Mouse (Mus musculus): ENCODE results near the gene Cenpk. TPM values are rescaled to one million over a fixed set of nuclear protein-coding genes. Genes with fewer than 3 reads are reported as not detected.
"Not testable (repeated sequence)": the region's sequence is repeated elsewhere in the genome, so short reads cannot be mapped to it uniquely, and the experiment has no call there.

The Cenpk gene
- 1 to 10 TPM; 6.7 to 7.7 TPM for total RNA-seq (2021)
- long read RNA-seq, experiment 1, partial matches to known transcripts: 2 of 10 reads
- long read RNA-seq, experiment 1, other reads (novel, unspliced or antisense): 6 of 10 reads
- long read RNA-seq, experiment 2, partial matches to known transcripts: 0 of 7 reads
- long read RNA-seq, experiment 2, other reads (novel, unspliced or antisense): 7 of 7 reads

DNA sequence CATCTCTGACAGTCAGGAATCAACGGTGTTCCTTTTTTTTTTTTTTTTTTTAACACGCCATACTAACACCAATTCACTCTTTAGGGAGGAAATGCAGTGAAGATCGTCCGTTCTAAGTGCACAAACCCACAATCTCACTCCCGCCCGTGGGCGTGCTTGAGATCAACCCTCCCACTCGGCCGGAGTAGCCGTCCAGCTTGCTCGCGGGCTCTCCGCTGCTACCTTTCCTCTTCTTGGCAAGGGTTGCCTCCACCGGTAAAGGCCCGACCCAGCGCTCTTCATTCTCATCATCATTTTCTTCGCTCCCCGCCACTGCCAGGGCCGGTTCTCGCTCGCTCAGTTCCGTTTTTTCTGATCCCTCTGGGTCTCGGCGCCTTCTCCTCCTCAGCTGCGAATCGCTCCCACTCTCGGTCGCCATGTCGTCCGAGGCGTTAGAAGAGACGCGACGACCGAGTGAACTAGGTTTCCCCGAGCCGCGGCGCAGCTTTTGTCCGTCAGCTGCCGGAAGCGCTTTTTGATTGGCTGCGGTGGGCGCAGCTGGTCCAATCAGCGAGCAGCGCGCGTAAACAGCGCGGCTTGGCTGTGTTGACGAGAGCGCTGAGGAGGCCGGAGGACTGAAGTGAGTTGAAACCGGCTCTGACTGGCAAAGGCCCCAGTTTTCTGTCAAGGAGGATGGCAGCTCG, at the start of gene Cenpk, which contains the start of gene Ppwd1:
Cenpk (plus strand) TSS at position 228 of the 683 bp plus-strand sequence.
Ppwd1 (minus strand) TSS at position 460 of the 683 bp plus-strand sequence.
- peak; percentile 97 for DNase-seq

DNA sequence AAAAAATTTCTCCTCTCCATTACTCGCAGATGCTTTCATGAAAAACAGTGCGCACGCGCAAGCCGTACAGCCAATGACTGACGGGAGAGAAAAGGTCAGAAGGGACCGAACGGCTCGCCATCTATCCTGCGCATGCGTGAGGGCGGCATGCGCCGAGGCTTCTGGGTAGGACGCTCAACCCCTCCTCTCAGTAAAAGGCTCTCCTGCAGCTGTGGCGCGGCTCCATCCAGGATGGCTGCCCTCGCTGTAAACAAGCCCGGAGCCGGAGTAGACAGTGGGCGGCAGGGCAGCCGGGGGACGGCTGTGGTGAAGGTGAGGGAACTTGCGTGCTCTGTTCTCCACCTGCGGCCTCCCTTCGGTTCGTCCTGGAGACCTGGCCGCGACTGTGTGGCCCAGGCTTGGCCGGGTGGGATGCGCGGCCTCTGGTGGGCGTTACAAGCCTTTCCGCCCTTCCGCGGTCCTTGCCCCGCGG, 49.7 kb upstream of the Cenpk start, which contains the start of gene Trim23:
Trim23 (plus strand) TSS at position 148 of the 472 bp plus-strand sequence.
- peak; percentile 96 for DNase-seq

DNA sequence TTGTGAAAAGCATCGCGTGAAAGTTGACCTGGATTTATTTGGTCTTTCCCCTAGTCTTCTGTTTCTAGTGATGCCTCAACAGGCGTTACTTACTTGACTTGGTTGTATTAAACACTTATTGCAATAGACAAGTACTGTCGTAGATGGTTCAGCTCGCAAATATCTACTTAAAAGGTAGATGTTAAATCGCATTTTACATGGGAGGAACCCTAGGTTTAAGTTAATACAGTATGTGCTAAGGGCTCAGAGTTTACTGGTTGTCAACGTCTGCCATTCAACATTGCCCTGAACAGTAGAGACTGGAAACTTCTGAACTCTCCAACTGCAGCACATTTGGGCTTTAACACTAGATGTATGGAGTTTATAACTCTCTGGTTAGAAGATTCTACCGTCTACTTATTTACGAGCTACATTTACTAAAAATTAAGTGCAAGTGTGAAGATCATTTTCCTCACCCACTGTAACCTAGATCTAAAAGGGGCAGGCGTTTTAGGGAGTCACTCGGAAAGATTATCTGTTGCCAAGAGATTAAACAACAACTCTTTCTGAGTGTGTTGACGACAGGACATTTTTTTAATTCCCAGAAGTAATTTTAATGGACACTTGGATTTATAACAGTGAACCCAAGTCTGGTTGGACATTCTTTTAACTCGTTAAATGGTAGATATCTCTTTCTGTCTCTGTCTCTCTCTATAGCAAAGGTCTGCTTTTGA, 49.1 kb upstream of the Cenpk start:
- no peak for DNase-seq

DNA sequence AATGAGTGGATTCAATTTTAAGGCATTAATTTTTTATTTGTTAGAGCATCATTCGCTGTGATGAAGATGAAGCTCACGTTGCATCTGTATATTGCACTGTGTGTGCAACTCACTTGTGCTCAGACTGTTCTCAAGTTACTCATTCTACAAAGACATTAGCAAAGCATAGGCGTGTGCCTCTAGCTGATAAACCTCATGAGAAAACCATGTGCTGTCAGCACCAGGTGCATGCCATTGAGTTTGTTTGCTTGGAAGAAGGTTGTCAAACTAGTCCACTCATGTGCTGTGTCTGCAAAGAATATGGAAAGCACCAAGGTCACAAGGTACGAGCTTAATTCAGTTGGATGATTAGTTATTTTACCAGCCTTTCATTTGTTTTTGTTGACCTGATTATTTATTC, 41.1 kb upstream of the Cenpk start:
- no peak for DNase-seq

DNA sequence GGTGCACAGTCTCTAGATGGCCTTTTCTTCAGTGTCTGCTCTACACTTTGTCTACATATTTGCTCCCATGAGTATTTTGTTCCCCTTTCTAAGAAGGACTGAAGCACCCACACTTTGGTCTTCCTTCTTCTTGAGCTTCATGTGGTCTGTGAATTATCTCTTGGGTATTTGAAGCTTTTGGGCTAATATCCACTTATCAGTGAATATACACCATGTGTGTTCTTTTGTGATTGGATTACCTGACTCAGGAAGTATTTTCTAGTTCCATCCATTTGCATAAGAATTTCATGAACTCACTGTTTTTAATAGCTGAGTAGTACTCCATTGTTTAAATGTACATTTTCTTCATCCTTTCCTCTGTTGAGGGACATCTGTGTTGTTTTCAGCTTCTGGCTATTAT, 32.5 kb upstream of the Cenpk start:
- DNase-seq: not testable (repeated sequence)

DNA sequence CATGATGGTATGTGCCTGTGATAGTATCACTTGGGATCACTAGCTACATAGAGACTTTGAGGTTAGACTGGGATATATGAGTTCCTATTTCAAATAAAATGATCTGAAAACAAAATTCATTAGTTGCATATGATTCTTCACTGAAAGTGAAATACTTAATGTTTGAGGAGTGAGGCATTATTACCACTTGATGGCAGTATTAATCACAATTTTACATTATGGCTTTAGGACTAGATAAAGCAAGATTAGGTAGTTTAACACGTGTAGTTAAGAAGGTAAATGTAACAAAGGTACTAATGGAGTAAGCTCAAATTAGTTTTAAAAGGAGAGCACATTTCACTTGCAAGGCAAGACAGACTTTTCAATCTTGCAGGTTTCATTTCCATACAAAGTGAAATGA, 24.1 kb upstream of the Cenpk start:
- DNase-seq: no peak

DNA sequence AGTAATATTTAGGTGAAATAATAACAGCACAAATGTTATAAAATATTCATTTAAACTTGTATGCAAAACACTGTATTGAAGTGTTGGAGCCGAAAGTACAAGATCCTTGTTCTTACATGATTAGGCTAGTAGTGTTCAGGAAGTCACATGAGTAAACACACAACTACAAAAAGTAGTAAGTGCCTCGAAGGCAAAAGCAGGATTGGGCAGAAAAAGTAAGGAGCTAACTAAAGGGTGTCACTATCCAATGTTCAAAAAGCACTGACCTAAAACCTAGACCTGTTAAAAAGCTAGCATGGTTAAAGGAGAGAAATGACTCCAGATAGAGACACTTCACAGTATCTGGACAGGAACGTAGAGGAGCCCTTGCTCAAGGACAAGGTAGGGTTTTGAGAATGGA, 933 bp upstream of the Cenpk start:
- DNase-seq: no peak

DNA sequence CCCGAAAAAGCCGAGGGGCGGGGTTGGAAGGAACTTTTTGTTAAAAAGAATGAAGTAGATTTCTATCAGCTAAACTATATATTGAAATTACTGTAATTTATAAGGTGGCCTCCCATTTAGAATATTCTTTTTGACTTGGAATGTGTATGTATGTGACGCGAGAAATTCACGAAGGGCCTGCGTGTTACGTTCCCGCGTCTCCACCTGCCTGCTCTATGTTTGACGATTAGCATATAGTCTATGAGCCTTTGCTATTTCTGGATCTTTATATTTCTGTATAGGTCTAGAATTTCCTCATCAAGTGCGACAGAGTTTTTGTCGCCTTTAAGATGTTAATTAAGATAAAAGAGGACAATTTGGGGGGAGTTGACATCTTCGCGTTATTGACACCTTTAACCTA, 770 bp downstream of the Cenpk start:
- DNase-seq: no peak

DNA sequence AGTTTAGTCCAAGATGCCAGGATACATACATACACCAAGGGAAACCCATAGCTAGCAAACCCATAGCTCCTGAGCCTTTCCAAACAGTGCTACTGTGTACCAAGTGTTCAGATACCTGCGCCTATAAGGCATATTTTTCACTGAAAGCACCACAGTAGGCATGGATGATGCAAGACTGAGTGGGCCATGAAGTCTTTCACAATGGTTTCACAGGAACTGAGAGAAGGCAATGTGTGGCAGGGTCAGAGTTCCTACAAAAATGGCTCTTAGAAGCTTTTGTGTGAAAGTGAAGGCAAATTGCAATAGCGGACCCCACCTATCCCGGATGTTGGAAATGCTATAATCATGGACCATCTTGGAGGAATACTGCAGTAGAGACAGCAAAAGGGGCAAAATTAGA, 30.6 kb downstream of the Cenpk start:
- no peak for DNase-seq

DNA sequence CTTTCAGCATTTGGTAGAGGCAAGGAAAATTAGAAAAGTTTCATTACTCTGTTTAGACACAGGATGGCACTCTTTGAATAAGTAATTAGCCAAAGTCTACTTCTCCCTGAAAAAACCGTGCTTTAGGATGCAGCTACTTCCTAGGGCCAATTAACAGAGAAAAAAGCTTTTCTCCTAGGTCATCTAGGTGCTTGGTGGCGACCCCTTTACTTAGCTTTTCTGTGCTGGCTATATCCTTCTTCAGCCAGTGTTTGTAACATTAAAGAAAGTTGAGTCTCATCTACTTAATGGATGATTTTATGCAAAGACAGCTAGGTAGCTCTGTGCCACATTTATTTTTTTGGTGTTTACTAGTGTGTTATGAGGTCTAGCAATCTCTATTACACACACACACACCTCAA, 56.6 kb downstream of the Cenpk start:
- DNase-seq: peak; percentile 19

DNA sequence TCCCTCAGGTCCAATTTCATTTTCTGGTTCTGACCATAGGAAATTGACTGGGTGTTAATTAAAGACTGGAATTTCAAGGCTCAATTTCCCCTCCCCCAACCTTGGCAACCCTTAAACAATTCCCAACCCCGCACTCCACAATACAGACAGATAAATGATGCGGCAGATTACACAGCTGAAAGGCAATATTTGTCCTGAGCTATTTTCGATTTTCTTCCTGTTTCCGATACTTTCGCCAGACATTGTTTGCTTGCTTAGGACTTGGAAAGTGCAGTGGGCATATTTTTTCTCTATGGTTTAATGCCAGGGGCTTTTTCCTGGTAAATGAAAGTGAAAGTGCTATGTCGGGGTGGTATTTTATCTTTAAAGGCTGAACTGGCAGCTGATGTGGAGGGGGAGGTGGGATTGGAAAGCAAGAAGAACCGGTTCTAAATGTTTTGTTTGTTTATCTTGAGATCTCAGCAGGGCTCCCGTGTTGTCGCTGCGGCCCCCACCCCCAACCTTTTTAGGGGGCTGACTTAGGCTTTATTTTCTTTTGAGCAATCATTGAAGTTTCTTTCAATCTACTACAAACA, 57.4 kb downstream of the Cenpk start:
- peak; percentile 36 for DNase-seq

DNA sequence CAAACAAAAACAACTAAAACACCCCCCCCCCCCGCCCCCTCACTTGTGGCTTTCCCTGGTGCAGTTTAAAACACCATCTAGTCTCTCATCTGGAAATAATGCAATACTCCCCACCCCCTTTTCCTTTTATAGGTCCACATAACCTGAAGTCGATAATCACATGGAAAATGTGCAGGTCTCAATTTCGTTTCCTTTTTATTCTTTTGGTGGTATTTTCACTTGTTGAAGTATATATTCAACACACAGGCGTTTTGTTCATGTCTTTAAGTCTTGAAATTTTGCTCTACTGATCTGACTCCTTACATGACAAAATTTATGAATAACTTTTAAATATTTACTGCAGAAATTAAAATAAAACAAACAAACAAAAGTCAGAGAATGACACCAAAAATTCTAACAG, 57.9 kb downstream of the Cenpk start:
- no peak for DNase-seq

DNA sequence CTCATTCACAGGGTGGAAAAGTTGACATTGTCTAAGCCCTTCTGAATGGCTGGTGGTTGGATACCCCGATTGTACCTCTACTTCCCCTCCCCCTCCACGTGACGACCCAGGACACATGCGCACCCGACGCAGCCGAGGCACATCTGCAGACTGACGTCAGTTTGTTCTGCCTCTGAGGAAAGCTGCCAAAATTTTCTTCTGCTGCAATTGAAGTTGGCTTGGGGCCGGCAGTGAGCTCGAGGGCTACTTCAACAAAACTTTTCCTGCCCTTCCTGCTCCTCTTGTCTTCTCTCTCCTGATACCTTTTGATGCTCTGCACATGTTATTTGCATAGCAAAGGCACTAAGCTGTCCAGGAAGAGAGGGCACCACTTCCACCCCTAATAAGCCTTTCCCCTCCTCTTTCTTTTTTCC, 58.5 kb downstream of the Cenpk start:
- peak; percentile 93 for DNase-seq

DNA sequence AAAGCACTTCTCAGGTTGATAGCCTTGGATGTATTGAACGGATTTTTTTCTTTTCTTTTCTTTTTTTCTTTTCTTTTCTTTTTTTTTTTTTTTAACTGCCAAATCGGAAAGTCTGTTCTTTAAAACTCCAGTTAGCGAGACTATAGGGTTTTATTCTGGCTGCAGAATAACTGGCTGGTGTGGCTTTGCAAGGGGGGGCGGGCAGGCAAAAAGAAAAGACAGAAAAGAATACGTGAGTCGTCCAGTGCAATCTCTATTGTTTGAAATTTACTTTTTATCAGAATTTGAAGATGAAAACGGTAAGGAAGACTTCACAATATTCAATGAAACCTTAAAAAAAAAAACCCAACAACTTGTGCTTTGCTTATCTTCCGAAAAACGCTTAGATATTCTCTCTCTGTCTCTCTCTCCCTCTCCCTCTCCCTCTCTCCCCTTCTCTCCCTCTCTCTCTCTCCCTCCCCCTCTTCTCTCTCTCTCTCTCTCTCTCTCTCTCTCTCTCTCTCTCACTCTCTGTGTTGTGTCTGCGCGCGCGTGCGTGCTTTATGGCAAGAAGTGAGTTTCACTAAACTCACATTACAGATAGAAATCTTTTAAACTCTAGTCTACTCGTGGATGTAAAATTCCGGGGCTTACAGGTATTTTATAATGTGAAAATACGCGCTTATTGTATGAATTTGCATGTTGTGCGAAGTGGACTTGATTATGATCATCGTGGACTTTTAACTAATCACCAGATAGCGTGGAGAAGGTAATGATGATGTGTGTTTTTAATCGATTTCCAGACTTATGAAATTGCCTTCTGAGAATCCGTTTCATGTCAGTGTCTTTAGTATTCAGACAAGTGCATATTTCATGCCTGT, 59.2 kb downstream of the Cenpk start, which contains the start of gene Adamts6:
Adamts6 (plus strand) TSS at position 470 of the 860 bp plus-strand sequence.
- DNase-seq: peak; percentile 22

DNA sequence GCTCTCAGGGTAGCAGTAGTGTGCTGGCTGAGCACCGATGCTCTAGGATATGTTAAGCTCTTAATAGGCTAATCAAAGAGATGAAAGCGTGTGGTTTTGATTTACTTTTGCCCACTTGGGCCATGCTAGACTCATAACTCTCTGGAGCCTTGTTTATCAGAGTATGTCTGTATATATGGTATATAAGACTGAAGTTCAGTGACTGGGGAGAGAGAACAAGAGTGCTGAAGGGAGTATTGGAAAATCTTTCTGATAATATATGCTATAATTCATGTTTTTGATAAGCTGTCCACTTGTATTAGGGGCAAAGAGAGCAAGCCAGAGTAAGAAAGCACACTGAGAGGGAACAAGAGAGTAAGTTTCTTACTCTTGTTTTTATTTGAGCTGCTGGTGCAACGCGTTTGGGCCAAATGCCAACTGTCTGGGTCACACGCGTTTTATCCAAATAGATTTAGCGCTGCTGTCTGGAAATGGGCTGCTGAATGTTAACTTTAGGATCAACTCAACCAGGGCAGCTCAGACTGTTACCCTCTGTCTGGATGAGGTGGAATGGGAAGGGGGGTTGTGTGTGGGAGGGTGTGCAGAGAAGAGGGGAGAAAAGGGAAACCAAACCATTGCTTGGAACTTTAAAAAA, 59.9 kb downstream of the Cenpk start:
- peak; percentile 82 for DNase-seq

DNA sequence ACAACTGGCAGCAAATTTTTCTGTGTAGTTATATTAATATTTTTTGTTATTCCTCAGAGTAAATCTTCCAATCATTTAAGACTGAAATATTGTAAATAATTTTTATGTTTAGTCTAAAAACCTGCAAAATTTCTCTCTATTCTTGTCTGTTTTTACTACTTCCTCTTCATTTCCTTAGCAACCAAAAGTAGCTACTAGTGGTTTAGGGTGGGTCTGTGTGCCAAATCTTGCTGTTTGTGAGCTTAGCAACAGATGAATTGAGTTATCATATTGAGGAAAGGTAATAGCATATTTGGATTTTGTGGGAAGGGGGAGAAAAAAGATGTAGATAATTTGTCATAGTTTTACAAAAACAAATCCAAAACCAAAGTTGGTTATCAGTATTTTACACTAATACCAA, 60.8 kb downstream of the Cenpk start:
- no peak for DNase-seq

DNA sequence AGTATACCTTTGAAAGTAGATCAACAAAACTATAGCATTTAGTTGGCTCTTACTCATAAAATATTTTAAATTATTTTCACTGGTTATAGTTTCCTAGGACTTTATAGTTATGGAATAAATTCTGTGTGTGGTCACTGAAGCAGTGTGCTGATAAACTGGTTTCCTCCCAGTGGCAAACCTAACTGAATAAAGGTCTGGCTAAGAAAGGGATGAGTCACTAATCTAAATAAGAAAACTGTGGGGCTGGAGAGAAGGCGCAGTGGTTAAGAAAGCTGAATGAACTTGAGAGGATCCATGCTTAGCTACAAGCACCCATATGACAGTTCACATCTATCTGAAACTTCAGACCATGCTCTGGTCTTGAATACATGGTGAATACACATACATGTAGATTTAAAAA, 67.1 kb downstream of the Cenpk start:
- DNase-seq: no peak

All from adrenal gland, postnatal 10 days (tissue).